Mouse (Mus musculus) MEL (cell line): ENCODE data around the gene Ano3.

Experiments
- CHD1 ChIP-seq: IDR thresholded peaks from 2 replicates; pipeline ENCODE4 v1.6.1; 2012; ENCODE audit warnings: low read depth, mild to moderate bottlenecking, inconsistent platforms, low read length, improper control_type of control experiment
- CTCF ChIP-seq, 3 experiments: IDR thresholded peaks in 2 of 3; conservative IDR thresholded peaks in 1 of 3; 2 replicates each; pipeline ENCODE4 v1.5.1; 2011 to 2012; ENCODE audit warnings: low read length in 3 of 3, low read depth in 2 of 3, mild to moderate bottlenecking in 2 of 3, improper control_type of control experiment in 1 of 3, inconsistent platforms in 1 of 3, mixed read lengths in 1 of 3, moderate library complexity in 1 of 3; ENCODE audit not compliant: control insufficient read depth in 1 of 3, insufficient read depth in 1 of 3, poor library complexity in 1 of 3, severe bottlenecking in 1 of 3
- E2F4 ChIP-seq: IDR thresholded peaks from 2 replicates; pipeline ENCODE4 v1.6.1; 2011; ENCODE audit warnings: low read depth, low read length, improper control_type of control experiment, borderline replicate concordance
- EP300 ChIP-seq, 2 experiments: IDR thresholded peaks; 2 replicates each; pipeline ENCODE4 v1.6.1; 2011; ENCODE audit warnings: improper control_type of control experiment in 2 of 2, low read length in 2 of 2, low read depth in 1 of 2, mild to moderate bottlenecking in 1 of 2
- ETS1 ChIP-seq: IDR thresholded peaks from 2 replicates; pipeline ENCODE4 v1.6.1; 2012; ENCODE audit warnings: low read depth, mild to moderate bottlenecking, inconsistent platforms, low read length, improper control_type of control experiment, moderate library complexity
- KAT2A ChIP-seq: conservative IDR thresholded peaks from 2 replicates; pipeline ENCODE4 v1.6.1; 2012; ENCODE audit warnings: low read depth, low read length, improper control_type of control experiment, inconsistent platforms
- MAFK ChIP-seq: IDR thresholded peaks from 2 replicates; pipeline ENCODE4 v1.6.1; 2011; ENCODE audit warnings: low read depth, mild to moderate bottlenecking, low read length, improper control_type of control experiment, borderline replicate concordance
- MYB ChIP-seq: IDR thresholded peaks from 2 replicates; pipeline ENCODE4 v1.6.1; 2011; ENCODE audit warnings: mild to moderate bottlenecking, low read depth, low read length, improper control_type of control experiment
- MYC ChIP-seq: IDR thresholded peaks from 2 replicates; pipeline ENCODE4 v1.6.1; 2011; ENCODE audit warnings: low read depth, mild to moderate bottlenecking, low read length, improper control_type of control experiment, moderate library complexity
- POLR2A ChIP-seq, 2 experiments: IDR thresholded peaks; 2 replicates each; pipeline ENCODE4 v1.6.1; 2011 to 2012; ENCODE audit warnings: low read length in 2 of 2, mild to moderate bottlenecking in 2 of 2, control low read depth in 1 of 2, improper control_type of control experiment in 1 of 2, low read depth in 1 of 2, moderate library complexity in 1 of 2; ENCODE audit not compliant: control insufficient read depth in 1 of 2, insufficient read depth in 1 of 2, poor library complexity in 1 of 2
- UBTF ChIP-seq: IDR thresholded peaks from 2 replicates; pipeline ENCODE4 v1.6.1; 2012; ENCODE audit warnings: low read depth, mild to moderate bottlenecking, inconsistent platforms, low read length, improper control_type of control experiment, moderate library complexity, borderline replicate concordance; ENCODE audit not compliant: insufficient read depth
- USF1 ChIP-seq: IDR thresholded peaks from 2 replicates; pipeline ENCODE4 v1.6.1; 2014; ENCODE audit warnings: low read depth, mild to moderate bottlenecking, inconsistent platforms, low read length, improper control_type of control experiment, moderate library complexity
- ZC3H11A ChIP-seq: IDR thresholded peaks from 2 replicates; pipeline ENCODE4 v1.6.1; 2012; ENCODE audit warnings: low read depth, mild to moderate bottlenecking, inconsistent platforms, low read length, improper control_type of control experiment

DNA sequence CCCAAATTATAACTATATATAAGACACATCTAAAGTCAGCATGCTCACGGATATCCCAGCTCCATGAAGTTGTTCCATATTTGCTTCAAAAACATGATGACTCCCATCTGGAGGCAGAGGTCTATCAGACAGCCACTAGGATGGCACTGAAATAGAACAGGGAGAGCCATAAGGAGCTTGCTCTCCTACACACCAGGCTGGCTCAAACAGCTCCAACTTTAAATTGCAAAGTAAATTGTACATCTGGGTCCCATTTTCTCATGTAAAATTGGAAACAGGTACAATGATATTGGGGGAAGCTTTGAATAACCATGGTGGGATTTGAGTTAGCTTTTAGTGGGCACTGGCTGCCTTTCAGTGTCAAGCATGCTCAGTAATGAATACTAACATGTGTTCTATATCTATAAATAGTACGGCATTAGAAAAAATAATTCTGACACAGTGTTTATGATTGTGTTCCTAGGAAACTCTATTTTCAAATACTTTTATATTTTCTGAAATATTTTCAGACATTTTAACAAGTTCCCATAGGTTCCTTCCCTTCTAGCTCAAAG is 279.6 kb downstream of the Ano3 start:
- TF ChIP-seq MAFK (no peak), MYB (no peak), POLR2A (IDR thresholded peaks at IDR 0.05; ENCODE audit: control insufficient read depth in 1 of 2, insufficient read depth in 1 of 2, low read depth in 1 of 2, low read length in 2 of 2, poor library complexity in 1 of 2) (no peak), ETS1 (no peak), KAT2A (no peak), EP300 (IDR thresholded peaks at IDR 0.05; ENCODE audit: low read depth in 1 of 2, low read length in 2 of 2) (no peak), UBTF (no peak), ZC3H11A (no peak), USF1 (no peak), CTCF (IDR thresholded peaks at IDR 0.05 in 2 of 3, conservative IDR thresholded peaks at IDR 0.05 in 1 of 3; ENCODE audit: control insufficient read depth in 1 of 3, insufficient read depth in 1 of 3, low read depth in 2 of 3, low read length in 3 of 3, poor library complexity in 1 of 3, severe bottlenecking in 1 of 3) (no peak), E2F4 (no peak), CHD1 (no peak), MYC (no peak)
